Mouse (Mus musculus): Measurements from ENCODE around the gene Pard6a.

GRCm38 (mm10) chr8:105687512-105687911 is 13.4 kb upstream of the Pard6a start:
- TF ChIP-seq GATA1 (IDR thresholded peaks at IDR 0.05; ENCODE audit: low read length) (no peak), TAL1 (IDR thresholded peaks at IDR 0.05; ENCODE audit: low read length) (no peak)

Measured in erythroblast, embryonic 14.5 days (primary cell).